Mouse (Mus musculus) embryonic stem cell, embryonic (primary cell): ENCODE measurements around the gene Lef1.

ENCODE experiments used
- CTCF ChIA-PET, 4 experiments: fragments of 300-600 bp in 2 of 4; fragments of 350-600 bp in 2 of 4; sonication (Branson Sonifier 250); formaldehyde crosslinking; loops; one replicate each; lab custom pipeline; 2022; ENCODE audit warnings: inconsistent platforms in 2 of 4; lab: Charles Lee
- POLR2A ChIA-PET, 4 experiments: fragments of 300-600 bp in 2 of 4; fragments of 350-600 bp in 2 of 4; sonication (Branson Sonifier 250); formaldehyde crosslinking; loops; one replicate each; lab custom pipeline; 2022; ENCODE audit warnings: antibody characterized with exemption in 4 of 4, inconsistent platforms in 1 of 4; lab: Charles Lee

Gene Lef1

DNA sequence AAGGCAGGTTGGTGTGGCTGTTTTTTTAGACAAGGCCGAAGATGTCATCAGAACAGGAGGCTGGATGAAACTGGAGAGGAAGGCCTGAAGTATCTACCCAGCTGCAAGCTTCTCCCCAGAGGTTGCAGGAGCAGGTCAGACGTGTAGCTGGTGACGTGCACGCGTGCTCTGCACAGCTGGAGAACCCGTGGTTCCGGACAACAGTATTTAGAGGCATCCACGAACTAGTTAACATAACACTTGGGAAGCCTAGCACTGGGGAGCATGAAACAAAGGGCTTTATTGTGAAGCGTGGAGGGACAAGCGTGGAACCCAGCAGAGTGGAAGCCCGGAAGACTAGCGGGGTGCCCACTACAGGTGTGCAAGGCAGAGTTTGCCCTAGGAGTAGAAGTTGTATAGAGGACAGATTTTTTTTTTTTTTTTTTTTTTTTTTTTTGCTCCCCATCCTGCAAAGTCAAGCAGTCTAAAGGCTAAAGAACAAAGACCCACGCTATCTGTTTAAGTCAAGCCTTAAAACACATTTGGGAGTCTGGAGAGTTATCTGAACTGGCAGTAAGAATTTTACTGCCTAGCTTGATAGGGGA lies 8.0 kb upstream of the Lef1 start:
- ChIA-PET POLR2A (interaction anchor here (0.6 to 3.2 kb wide), 15 partner anchors 8 to 400 kb away, joined by 3 to 31 read pairs (median 5); partner anchors contain the start of genes Lef1 (in 1 of the 4) and Ostc (in 1 of the 4)), CTCF (interaction anchor here in 2 of 4 experiments (0.6 kb wide), 2 partner anchors 18 to 225 kb away, joined by 3 to 4 read pairs; no protein-coding TSS in a partner anchor)

DNA sequence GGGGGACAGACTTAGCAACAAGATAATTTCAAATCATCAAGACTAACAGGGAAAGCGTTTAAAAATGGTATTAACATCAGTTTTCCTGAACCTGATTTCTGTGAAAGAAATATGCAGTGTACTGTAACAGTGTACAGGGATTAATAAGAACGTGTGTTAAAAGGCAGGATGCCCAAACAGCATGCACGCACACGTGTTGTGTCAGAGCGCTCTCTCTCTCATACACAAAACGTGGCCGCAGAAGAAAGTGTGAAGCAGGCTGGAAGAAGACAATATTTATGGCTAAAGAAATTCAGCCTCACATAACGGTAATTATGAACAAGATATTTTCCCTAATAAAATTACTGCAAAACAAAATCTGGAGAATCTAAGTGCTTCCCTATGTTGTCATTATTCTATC lies 4.9 kb upstream of the Lef1 start:
- ChIA-PET CTCF (interaction anchor here in 1 of 4 experiments (0.7 kb wide), 1 partner anchor 40 kb away, joined by 4 read pairs; no protein-coding TSS in a partner anchor), POLR2A (interaction anchor here in 2 of 4 experiments (0.9 to 2.3 kb wide), 3 partner anchors 13 to 21 kb away, joined by 6 to 11 read pairs (median 8); no protein-coding TSS in a partner anchor)

DNA sequence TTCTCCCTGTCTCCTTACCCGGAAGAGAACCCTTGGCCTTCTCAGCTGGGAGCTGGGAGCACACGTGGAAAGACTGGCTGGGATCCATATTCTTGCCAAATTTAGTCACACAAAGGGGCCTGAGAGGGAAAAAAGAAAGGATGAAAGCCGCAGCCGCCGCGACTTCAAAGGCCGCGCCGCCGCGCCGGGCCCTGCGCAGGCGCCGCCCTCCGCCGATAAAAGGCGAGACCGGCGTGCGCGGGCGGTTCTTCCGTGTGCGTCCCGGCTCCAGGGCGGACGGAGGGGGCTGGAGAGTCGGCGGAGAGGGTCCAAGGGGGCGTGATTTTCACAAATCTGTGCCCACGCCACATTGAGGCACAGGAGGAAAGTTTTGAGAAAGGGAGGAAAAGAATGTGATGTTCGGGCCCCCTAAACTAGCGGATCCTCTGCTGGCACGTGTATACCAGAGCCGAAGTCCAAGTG lies 4.3 kb upstream of the Lef1 start:
- CTCF ChIA-PET, result interaction anchor here in 1 of 4 experiments (0.7 kb wide), 1 partner anchor 39 kb away, joined by 4 read pairs; no protein-coding TSS in a partner anchor
- POLR2A ChIA-PET, result interaction anchor here in 2 of 4 experiments (0.9 to 2.3 kb wide), 3 partner anchors 12 to 21 kb away, joined by 6 to 11 read pairs (median 8); no protein-coding TSS in a partner anchor

DNA sequence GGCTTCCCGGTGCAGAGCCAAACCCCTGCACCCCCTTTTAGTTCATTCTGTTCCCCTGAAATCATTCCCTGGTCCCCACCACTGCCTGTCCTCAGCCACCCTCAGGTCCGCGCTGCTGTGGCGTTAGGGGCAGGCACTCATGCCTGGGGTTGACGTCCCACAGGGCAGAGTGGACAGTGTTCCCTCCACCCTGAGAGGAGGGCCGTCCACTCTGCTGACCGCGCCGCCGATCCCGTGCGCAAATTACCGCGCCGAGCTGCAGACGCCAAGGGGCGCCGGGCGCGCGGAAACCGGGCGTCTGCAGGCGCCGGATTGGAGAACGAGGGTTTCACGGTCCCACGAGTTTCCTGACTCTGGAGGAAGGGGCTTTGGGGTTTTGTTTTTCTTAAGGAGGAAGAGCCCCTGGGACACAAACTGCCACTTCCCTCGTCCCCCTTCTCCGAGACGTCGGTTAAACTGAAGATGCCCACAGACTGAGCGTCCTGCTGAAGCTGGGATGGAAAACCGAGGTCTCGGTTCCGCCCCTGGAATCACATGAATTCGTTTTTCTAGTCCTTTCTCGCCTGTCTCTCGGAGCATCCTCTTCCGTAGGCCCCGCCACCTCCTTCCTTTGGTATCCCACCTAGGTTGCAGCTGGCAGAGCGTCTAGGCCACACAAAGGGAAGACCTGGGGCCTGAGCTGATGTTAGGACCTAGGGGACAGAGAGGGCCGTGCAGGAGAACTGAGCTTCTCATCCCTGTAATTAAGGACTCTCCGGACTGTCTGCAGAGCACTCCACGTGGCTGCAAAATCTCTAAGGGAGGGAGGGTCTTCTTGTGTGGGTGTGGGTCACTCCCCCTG lies 3.6 kb upstream of the Lef1 start:
- CTCF ChIA-PET, result interaction anchor here in 1 of 4 experiments (0.5 kb wide), 1 partner anchor 241 kb away, joined by 5 read pairs; no protein-coding TSS in a partner anchor
- POLR2A ChIA-PET, result interaction anchor here in 3 of 4 experiments (0.8 to 3.1 kb wide), 7 partner anchors 11 to 112 kb away, joined by 3 to 29 read pairs (median 4); no protein-coding TSS in a partner anchor

DNA sequence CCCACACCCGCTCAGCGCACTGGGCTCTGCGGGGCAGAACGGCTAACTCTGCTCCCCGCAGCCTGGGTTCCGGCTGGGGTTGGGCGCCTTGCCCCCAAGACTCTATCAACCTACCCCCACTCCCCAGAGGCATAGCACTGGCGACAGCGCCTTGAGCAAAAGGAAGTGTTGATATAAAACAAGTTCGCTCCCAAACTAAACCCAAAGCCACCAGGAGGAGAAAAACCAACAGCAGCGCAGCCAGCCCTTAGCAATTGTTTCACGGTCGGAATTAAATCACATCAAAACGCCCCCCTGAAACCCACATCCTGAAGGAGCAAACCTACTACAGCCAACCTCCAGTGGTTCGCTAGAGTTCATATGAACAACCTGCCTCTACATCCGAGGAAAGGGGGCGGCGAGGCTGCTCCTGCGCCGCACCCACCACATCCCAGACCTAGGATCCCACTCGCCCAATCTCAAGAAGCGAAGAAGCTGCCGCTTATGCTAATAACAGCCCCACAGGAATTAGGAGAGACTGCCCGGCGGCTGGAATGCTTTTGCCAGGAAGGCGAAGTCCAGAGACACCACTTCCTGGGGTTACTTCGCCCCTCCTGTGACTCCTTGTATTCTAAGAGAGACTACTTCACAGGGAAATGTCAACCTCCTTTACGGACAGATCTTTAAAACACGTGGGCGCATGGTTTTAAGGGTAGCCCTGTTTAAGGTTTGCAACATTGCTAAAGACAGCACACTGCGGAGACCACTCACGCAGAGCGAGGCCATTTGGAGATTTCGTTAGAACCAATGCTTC lies 2.8 kb upstream of the Lef1 start:
- POLR2A ChIA-PET, result interaction anchor here in 3 of 4 experiments (0.8 to 3.1 kb wide), 9 partner anchors 10 to 111 kb away, joined by 3 to 29 read pairs (median 3); no protein-coding TSS in a partner anchor
- CTCF ChIA-PET, result interaction anchor here in 1 of 4 experiments (0.6 kb wide), 1 partner anchor 25 kb away, joined by 3 read pairs; no protein-coding TSS in a partner anchor

DNA sequence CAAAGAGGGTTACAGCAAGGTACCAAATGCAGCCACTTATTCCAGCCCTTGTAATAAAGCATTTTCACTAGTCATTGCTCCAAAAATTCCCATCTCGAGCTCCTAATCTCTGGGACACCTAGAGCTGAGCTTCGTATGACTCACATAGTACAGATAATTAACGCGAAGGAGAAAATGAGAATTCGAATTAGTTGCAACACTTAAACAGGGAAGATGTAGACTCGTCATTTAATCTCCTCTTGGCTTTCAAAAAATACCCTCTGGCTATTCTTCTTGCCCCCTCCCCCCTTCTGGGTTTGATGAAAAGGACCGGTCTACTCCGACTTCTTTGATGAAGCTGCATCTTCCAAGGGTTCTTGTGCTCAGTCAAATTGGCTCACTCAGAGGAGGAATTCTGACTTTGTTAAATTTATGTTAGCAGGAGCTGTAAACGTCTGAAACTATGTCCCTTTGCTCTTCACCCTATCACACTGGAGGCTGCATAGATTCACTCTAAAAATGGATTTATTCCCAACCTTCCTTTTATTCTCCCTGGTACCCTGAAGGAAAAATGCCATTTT lies 2.1 kb upstream of the Lef1 start:
- CTCF ChIA-PET, result interaction anchor here in 1 of 4 experiments (0.6 kb wide), 1 partner anchor 25 kb away, joined by 3 read pairs; no protein-coding TSS in a partner anchor

DNA sequence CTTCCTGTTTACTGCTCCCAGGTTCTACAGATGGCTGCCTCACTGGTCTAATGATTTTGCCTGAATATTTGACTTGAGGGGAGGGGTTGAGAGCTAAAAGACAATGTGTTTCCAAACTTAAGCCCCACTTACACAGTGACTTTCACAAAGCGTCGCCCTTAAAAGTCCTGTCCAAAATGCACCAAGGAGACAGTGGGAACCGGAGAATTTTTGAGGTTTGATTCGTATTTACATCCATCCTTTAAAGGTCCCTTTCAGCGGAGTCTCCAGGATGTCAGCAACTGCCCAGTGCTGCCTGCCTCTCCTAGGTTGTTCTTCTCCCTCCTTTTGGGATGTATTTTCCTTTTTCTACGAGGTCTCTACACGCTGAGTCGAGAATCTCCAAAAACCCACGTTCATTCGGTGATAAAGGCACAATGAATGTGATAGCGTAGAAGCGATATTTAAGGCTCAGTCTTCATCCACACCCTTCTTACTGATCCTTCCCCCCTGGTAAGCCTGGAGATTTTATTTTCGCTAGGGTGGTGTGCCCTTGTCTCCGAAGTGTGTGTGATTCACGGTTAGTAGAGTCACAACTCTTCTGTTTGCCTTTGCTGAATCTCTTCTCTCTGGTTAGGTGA lies 1.1 kb upstream of the Lef1 start:
- ChIA-PET CTCF (no interaction called here), POLR2A (interaction anchor here in 2 of 4 experiments (0.6 to 3.1 kb wide), 6 partner anchors 8 to 386 kb away, joined by 3 to 29 read pairs (median 3); no protein-coding TSS in a partner anchor)

More for the DNA sequence above, 2.1 kb upstream of the Lef1 start:
- POLR2A ChIA-PET, result interaction anchor here in 2 of 4 experiments (0.6 to 3.1 kb wide), 6 partner anchors 10 to 385 kb away, joined by 3 to 29 read pairs (median 3); no protein-coding TSS in a partner anchor

DNA sequence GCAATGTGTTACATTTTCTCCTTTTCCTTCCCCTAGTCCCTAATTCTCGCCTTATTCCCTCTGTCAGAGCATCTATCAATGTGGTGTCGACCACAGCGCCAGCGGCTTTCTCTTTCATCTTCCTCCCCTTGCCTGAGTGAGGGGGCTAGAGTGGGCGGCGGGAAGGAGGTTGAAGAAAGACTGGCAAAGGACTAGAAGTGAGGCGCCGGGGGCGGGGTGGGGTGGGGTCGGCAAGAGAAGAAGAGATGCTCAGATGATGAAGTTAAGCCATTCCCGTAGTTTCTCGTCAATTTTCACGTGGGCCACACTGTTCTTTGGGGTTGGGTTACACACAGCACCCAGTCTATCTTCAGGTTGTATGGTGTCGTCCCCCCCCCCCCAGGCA lies 593 bp upstream of the Lef1 start:
- CTCF ChIA-PET, result interaction anchor here in 3 of 4 experiments (0.6 to 0.8 kb wide), 4 partner anchors 52 to 253 kb away, joined by 4 to 8 read pairs (median 4); no protein-coding TSS in a partner anchor
- POLR2A ChIA-PET, result interaction anchor here in 3 of 4 experiments (0.6 to 1.7 kb wide), 18 partner anchors 8 to 1574 kb away, joined by 3 to 20 read pairs (median 3); no protein-coding TSS in a partner anchor

DNA sequence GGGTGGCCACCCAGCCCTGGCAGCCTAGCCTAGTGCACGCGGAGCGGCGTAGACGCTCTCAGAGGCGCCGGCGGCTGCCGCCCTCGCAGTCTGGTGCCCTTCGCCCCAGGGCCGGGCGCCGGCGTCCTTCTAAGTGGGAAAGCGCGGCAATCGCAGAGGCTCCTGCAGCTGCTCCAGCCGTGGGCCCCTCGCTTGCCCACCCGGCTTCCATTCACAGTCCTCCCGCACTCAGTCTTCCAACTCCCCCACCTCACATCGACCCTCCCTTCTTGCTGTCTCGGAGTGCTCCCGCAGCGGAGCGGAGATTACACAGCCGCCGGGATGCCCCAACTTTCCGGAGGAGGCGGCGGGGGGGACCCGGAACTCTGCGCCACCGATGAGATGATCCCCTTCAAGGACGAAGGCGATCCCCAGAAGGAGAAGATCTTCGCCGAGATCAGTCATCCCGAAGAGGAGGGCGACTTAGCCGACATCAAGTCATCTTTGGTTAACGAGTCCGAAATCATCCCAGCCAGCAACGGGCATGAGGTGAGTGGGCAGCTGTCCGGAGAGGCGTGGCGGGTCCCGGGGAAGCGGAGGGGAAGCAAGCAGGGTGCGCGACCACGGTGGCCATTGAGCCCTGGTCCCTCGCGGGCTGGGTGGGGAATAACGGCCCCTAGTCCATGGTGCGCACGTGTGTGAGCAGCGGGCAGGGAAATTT lies 1.0 kb downstream of the Lef1 start:
- ChIA-PET POLR2A (interaction anchor here in 2 of 4 experiments (0.8 to 1.7 kb wide), 10 partner anchors 8 to 28 kb away, joined by 3 to 20 read pairs (median 5); no protein-coding TSS in a partner anchor), CTCF (no interaction called here)

DNA sequence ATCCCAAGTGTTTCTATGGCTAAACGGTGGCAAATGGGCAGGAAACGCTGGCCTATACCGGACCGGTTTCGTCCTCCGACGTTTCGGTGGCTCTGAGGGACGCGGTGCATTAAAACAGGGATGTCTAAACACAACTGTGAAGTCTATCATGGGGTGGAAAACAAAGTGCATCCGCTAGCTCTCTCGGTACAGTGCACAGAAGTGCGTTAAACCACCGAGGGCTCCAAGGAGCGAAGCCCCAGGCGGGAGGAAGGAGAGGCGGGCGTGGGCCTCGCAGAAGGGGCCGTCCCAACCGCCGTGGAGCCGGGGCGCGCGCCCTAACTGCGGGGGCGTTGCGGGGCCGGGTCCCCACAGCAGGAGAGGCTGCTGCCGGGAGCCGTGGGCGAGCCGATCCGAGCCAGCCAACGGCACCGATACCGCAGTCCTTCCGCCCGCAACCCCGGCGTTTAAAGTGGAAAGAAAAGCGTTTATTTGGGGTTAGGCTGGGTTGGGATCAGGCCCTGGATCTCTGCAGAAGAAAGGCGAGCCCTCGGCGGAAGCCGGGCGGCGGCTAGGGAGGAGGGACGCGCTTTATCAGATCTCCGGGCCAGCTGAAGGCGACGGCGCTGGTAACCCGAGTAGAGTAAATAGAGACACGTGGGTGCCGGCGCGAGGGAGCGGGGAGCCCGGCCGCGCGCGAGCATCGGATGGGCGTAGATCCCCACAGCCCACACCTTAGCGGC lies 1.7 kb downstream of the Lef1 start:
- ChIA-PET POLR2A (interaction anchor here in 2 of 4 experiments (0.8 to 1.0 kb wide), 2 partner anchors 10 to 15 kb away, joined by 3 to 4 read pairs; no protein-coding TSS in a partner anchor), CTCF (interaction anchor here in 1 of 4 experiments (0.8 kb wide), 1 partner anchor 318 kb away, joined by 3 read pairs; no protein-coding TSS in a partner anchor)

DNA sequence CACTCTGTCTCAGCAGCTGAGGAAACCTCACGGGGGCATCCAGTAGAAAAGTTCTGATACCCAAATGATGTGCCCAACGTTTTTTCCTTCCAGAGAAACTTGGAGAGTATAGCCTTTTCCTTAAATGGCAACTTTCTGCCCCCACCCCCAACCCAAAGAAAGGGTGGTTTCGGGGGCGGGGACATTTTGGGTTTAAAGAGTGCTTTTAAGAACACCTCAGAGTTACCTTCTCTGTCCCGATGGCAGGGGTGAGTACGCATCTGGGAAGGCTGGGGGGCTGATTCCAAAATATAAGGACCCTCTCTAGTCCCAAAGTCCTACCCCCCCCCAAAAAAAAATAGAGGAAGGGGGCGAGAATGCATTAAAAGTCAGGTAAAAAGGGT lies 2.3 kb downstream of the Lef1 start:
- CTCF ChIA-PET, result interaction anchor here in 1 of 4 experiments (0.8 kb wide), 1 partner anchor 318 kb away, joined by 3 read pairs; no protein-coding TSS in a partner anchor
- POLR2A ChIA-PET, result interaction anchor here in 1 of 4 experiments (0.8 kb wide), 1 partner anchor 14 kb away, joined by 3 read pairs; no protein-coding TSS in a partner anchor

DNA sequence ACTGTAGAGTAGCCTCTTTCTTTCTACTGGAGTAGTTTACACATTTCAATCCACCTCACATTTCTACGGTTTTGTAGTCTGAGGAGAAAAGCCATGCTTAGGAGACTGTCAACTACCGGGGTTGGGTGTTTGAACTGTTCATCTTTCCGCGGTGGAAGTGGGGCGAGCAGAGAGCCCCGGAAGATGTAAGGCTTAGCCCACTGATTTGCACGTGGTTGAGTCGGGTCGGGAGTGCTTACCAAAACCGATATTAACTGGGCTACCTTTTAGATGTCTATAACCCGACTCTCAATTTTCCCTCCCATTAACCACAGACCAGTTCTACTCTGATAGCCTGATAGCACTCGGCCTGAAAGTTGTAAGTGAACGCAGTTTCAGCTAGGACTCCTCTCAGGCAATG lies 2.8 kb downstream of the Lef1 start:
- ChIA-PET POLR2A (no interaction called here), CTCF (no interaction called here)

DNA sequence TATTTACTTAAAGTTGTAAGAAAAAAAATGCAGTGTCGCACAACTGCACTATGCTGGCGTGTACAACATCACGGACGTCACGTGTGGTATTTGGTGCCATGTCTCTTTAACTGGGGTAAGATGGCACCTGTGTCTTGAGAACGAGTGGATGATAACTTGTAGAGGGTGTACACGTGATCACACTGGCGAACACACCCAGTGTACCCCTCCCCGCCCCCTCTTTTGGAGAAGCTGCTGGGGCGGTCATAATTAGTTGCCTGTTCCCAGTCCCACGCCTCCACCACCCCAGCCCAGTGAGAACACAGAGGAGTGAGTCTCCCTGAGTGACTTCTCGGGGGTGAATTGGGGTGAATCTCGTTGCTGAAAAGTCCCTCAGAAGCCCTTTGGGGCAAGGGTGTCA lies 5.8 kb downstream of the Lef1 start:
- POLR2A ChIA-PET, result interaction anchor here in 1 of 4 experiments (0.6 kb wide), 1 partner anchor 51 kb away, joined by 3 read pairs; no protein-coding TSS in a partner anchor
- CTCF ChIA-PET, result interaction anchor here in 1 of 4 experiments (0.6 kb wide), 1 partner anchor 20 kb away, joined by 4 read pairs; no protein-coding TSS in a partner anchor

DNA sequence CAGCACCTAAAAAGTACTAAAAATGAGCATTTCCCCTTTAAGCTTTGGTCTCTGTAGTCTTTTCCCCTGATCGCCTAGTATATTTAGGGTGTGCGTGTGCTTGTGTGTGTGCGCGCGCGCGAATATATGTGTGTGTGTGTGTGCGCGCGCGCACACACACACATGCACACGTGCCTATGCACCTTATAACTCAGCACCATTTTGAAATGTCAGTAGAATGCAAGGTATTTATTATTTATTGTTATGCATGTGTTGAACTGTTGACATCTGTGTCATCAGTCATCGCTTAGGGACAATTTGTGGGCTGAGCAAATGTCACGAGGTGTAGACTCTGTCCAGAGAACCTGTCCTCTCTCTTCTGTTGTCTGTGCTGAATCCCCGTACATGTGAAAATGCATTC lies 7.1 kb downstream of the Lef1 start:
- ChIA-PET POLR2A (interaction anchor here in 1 of 4 experiments (1.1 to 2.4 kb wide), 4 partner anchors 9 to 13 kb away, joined by 3 to 7 read pairs (median 3); no protein-coding TSS in a partner anchor), CTCF (no interaction called here)

DNA sequence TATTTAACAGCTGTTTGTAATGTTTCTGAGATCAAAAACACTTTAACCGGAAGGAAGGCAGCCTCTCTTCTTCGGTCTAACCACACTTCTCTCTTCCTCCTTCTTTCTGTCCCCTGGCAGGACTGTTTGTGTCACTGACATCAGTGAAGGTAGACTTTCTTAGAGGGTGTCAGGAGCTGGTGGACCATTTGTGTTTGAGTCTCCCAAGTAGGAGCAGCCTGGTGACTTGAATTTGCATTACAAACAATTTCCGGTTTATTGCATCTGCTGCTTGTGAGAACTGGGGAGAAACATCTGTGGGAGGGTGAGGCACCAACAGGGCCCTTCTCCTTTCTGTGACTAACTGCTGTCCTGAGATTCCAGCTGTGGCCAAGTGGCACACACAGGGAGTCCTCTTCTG lies 7.6 kb downstream of the Lef1 start:
- CTCF ChIA-PET, result no interaction called here
- POLR2A ChIA-PET, result interaction anchor here in 2 of 4 experiments (1.1 to 2.4 kb wide), 9 partner anchors 8 to 34 kb away, joined by 3 to 12 read pairs (median 5); partner anchors contain the start of gene Lef1 (in 1 of the 2)
